ENCODE assay signal across 15 mouse cellular contexts in genomic region chr1:194941528-194941927, GRCm38 (mm10). TPM values are rescaled to one million over a fixed set of nuclear protein-coding genes. Genes with fewer than 3 reads are reported as not detected.
A peak's percentile ranks its signal among the peaks of the same experiment; 100 is the strongest.
DNase-seq lines count a peak whose midpoint lies in the region; ATAC-seq lines count a peak whose summit lies in the region.
"Had no signal": no experiment of that assay in that cellular context is flagged by ENCODE, and none has a peak within 500 bp of the region (broad histone marks: within the 10 kb centered on the region; RNA-seq: fewer than 3 reads in every experiment).

No protein-coding gene starts in this region.

- peaks cover 9% of the 10 kb centered on the region for H3K4me1 ChIP-seq in kidney, embryonic 15.5 days
- H3K4me1 ChIP-seq in heart, embryonic 15.5 days (replicated peaks): peaks cover 7% of the 10 kb centered on the region
- H3K4me1 ChIP-seq in hindbrain, embryonic 10.5 days (replicated peaks): peaks cover 8% of the 10 kb centered on the region
- H3K4me1 ChIP-seq: liver, embryonic 15.5 days had no signal

- peaks cover 18% of the 10 kb centered on the region for H3K27me3 ChIP-seq in kidney, embryonic 15.5 days
- H3K27me3 ChIP-seq in heart, embryonic 15.5 days: 0 out of 2 replicates have a peak, but pooled peaks cover 3% of the 10 kb centered on the region
- peaks cover 29% of the 10 kb centered on the region for H3K27me3 ChIP-seq in hindbrain, embryonic 10.5 days (ENCODE audit: insufficient read depth, poor library complexity, severe bottlenecking)

- H3K4me3 ChIP-seq in kidney, embryonic 15.5 days (replicated peaks): no peak overlapping the region
- H3K4me3 ChIP-seq in heart, embryonic 15.5 days: no peak overlapping the region
- H3K4me3 ChIP-seq in hindbrain, embryonic 10.5 days: no peak overlapping the region
- H3K4me3 ChIP-seq: embryonic facial prominence, embryonic 13.5 days; limb, embryonic 13.5 days; liver, embryonic 15.5 days; neural tube, embryonic 12.5 days had no signal

- peak; percentile 45 to 67 for DNase-seq in heart, adult 18-20 months
- no peak for DNase-seq in heart, postnatal 14 days
- DNase-seq in kidney, postnatal 4 days: no peak
- DNase-seq in 3T3-L1 (ENCODE audit: low read depth, low spot score): peak; percentile 65
- DNase-seq in hindbrain, embryonic 10.5 days (ENCODE audit: low spot score): no peak
- DNase-seq in spleen, adult 18-20 months: no peak
- DNase-seq: adrenal gland, postnatal 10 days; cerebellum, adult 8-10 months; right cerebral cortex, postnatal 14 days had no signal

- H3K27ac ChIP-seq in kidney, embryonic 15.5 days: peak overlapping the region; percentile 19; the same call in 1 of the 2 replicates
- H3K27ac ChIP-seq in heart, embryonic 15.5 days: peak overlapping the region; percentile 62
- no peak overlapping the region for H3K27ac ChIP-seq in hindbrain, embryonic 10.5 days
- H3K27ac ChIP-seq: embryonic facial prominence, embryonic 13.5 days; limb, embryonic 13.5 days; liver, embryonic 15.5 days; neural tube, embryonic 12.5 days had no signal

- no peaks in the 10 kb centered on the region for H3K9me3 ChIP-seq in kidney, embryonic 15.5 days (replicated peaks)
- H3K9me3 ChIP-seq in heart, embryonic 15.5 days (replicated peaks): no peaks in the 10 kb centered on the region
- H3K9me3 ChIP-seq in hindbrain, embryonic 10.5 days: no peaks in the 10 kb centered on the region
- H3K9me3 ChIP-seq: embryonic facial prominence, embryonic 13.5 days; limb, embryonic 13.5 days; liver, embryonic 15.5 days; neural tube, embryonic 12.5 days had no signal

- H3K4me2 ChIP-seq in kidney, embryonic 15.5 days: peak overlapping the region; percentile 29; the same call in 1 of the 2 replicates
- peak overlapping the region; percentile 29 for H3K4me2 ChIP-seq in heart, embryonic 15.5 days
- H3K4me2 ChIP-seq: embryonic facial prominence, embryonic 13.5 days; limb, embryonic 13.5 days; liver, embryonic 15.5 days; neural tube, embryonic 12.5 days had no signal

- no peak overlapping the region for H3K9ac ChIP-seq in kidney, embryonic 15.5 days
- no peak overlapping the region for H3K9ac ChIP-seq in heart, embryonic 15.5 days
- H3K9ac ChIP-seq: embryonic facial prominence, embryonic 13.5 days; limb, embryonic 13.5 days; liver, embryonic 15.5 days; neural tube, embryonic 12.5 days had no signal

- ATAC-seq in kidney, embryonic 15.5 days (replicated peaks; ENCODE audit: low FRiP score): no peak
- no peak for ATAC-seq in heart, embryonic 15.5 days (replicated peaks; ENCODE audit: insufficient number of reproducible peaks, insufficient read depth, low FRiP score, low read depth)

- no peaks in the 10 kb centered on the region for H3K36me3 ChIP-seq in kidney, embryonic 15.5 days
- H3K36me3 ChIP-seq in heart, embryonic 15.5 days: no peaks in the 10 kb centered on the region
- no peaks in the 10 kb centered on the region for H3K36me3 ChIP-seq in hindbrain, embryonic 10.5 days
- H3K36me3 ChIP-seq: embryonic facial prominence, embryonic 13.5 days; limb, embryonic 13.5 days; liver, embryonic 15.5 days; neural tube, embryonic 12.5 days had no signal

- intact Hi-C loops in heart, postnatal 14 days (cut with DNase I): no loop called here

RNA-seq across cellular contexts. Expression of gene Cd34, which starts 2.9 kb away (rescaled TPM):
- 10 to 100 TPM; 76.1 to 78.5 TPM for total RNA-seq in heart, adult 18-20 months (2021)
- 100 to 1,000 TPM; 187 to 190 TPM for total RNA-seq in heart, postnatal 14 days (2021)
- polyA plus RNA-seq in kidney, embryonic 15.5 days (2015; fragmentation: Nextera tagmentation; extraction: Ambion mirVana): 95.6 TPM in 2 replicates
- polyA plus RNA-seq in heart, embryonic 15.5 days (2015; fragmentation: Nextera tagmentation; extraction: Ambion mirVana): 111 and 116 TPM in 2 replicates
- polyA plus RNA-seq in hindbrain, embryonic 10.5 days (2016; fragmentation: Nextera tagmentation; extraction: Ambion mirVana): 53.7 and 58.8 TPM in 2 replicates

Comparison
In these comparisons a context has a peak if more than half of its experiments do, and no peak if none do; other contexts are left out.
1. DNase-seq: peak in heart, adult 18-20 months (2 of 2) and 3T3-L1 (single experiment); none in heart, postnatal 14 days (0 of 2), kidney, postnatal 4 days (0 of 2), hindbrain, embryonic 10.5 days (single experiment) and spleen, adult 18-20 months (0 of 2).